Mouse (Mus musculus) C2C12 (cell line): Measurements from ENCODE around the gene Gnb4.

ENCODE experiments used
- CTCF ChIP-seq: IDR thresholded peaks from one replicate; pipeline ENCODE4 v1.5.1; 2011; ENCODE audit not compliant: control insufficient read depth, insufficient read depth, insufficient read length
- FOSL1 ChIP-seq: IDR thresholded peaks from one replicate; pipeline ENCODE4 v1.8.0; 2011; ENCODE audit warnings: mild to moderate bottlenecking, low read length; ENCODE audit not compliant: poor library complexity, insufficient read depth, severe bottlenecking
- MAX ChIP-seq: IDR thresholded peaks from one replicate; pipeline ENCODE4 v1.6.1; 2011; ENCODE audit warnings: mild to moderate bottlenecking, control low read depth
- MYOD1 ChIP-seq: IDR thresholded peaks from one replicate; pipeline ENCODE4 v1.6.1; 2011; ENCODE audit warnings: low read depth; ENCODE audit not compliant: control insufficient read depth, insufficient read length
- MYOG ChIP-seq: IDR thresholded peaks from one replicate; pipeline ENCODE4 v1.6.1; 2011; ENCODE audit not compliant: control insufficient read depth, insufficient read length; ENCODE audit errors: extremely low read depth
- USF1 ChIP-seq: IDR thresholded peaks from one replicate; pipeline ENCODE4 v1.6.1; 2011; ENCODE audit warnings: low read depth, mild to moderate bottlenecking, control low read depth, moderate library complexity

GRCm38 (mm10) chr3:32661556-32661930, 45.2 kb upstream of the Gnb4 start:
- no peak for TF ChIP-seq CTCF
- TF ChIP-seq MYOD1 = no peak
- no peak for TF ChIP-seq USF1
- TF ChIP-seq MYOG = no peak
- no peak for TF ChIP-seq FOSL1
- TF ChIP-seq MAX = no peak
